Mouse (Mus musculus) cortical plate, adult 2 months (tissue): ENCODE results near the gene Akp3.

Experiments
- CTCF ChIP-seq: fragments of 200-500 bp; IDR thresholded peaks from 2 replicates; pipeline ENCODE4 v1.5.1; 2011; ENCODE audit warnings: mild to moderate bottlenecking, control low read depth, low read length; ENCODE audit not compliant: insufficient read depth; ENCODE audit errors: extremely low read depth
- POLR2A ChIP-seq: fragments of 200-500 bp; IDR thresholded peaks from 2 replicates; pipeline ENCODE4 v1.6.1; 2011; ENCODE audit warnings: mild to moderate bottlenecking, low read length, control low read depth; ENCODE audit not compliant: insufficient read depth; ENCODE audit errors: extremely low read depth

GRCm38 (mm10) chr1:87174006-87174955 is 49.5 kb downstream of the Akp3 start:
- peak; percentile 43; the same call in 1 of the 2 replicates for TF ChIP-seq CTCF
- no peak for TF ChIP-seq POLR2A
